Mouse (Mus musculus): ENCODE measurements around the gene Cabp4. TPM values are rescaled to one million over a fixed set of nuclear protein-coding genes. Genes with fewer than 3 reads are reported as not detected.

Gene Cabp4
- polyA plus RNA-seq, 1 experiment = 0.16 TPM

GRCm38 (mm10) chr19:4114551-4114950, 29.3 kb downstream of the Cabp4 start:
- no peak overlapping the region for H3K4me3 ChIP-seq (ENCODE audit: control insufficient read depth, low read depth, low read length)
- no peaks in the 10 kb centered on the region for H3K36me3 ChIP-seq (ENCODE audit: control insufficient read depth, insufficient read depth, low read length)
- TF ChIP-seq POLR2A (IDR thresholded peaks at IDR 0.05; ENCODE audit: control insufficient read depth, low read depth, low read length) (no peak), CTCF (IDR thresholded peaks at IDR 0.05; ENCODE audit: control insufficient read depth, insufficient read depth, insufficient replicate concordance, low read depth, low read length) (no peak)
- no peaks in the 10 kb centered on the region for H3K27me3 ChIP-seq (ENCODE audit: control insufficient read depth, insufficient read depth, low read length)
- H3K27ac ChIP-seq (ENCODE audit: control insufficient read depth, insufficient read depth, low read depth, low read length) = no peak overlapping the region
- no peaks in the 10 kb centered on the region for H3K4me1 ChIP-seq (ENCODE audit: control insufficient read depth, insufficient read depth, low read length)

- H3K4me3 ChIP-seq (ENCODE audit: control insufficient read depth, low read depth, low read length) = no peak overlapping the region
- H3K27me3 ChIP-seq (ENCODE audit: control insufficient read depth, insufficient read depth, low read length) = no peaks in the 10 kb centered on the region
- H3K36me3 ChIP-seq (ENCODE audit: control insufficient read depth, insufficient read depth, low read length) = no peaks in the 10 kb centered on the region
- peak overlapping the region; percentile 22; the same call in 1 of the 2 replicates for H3K27ac ChIP-seq (ENCODE audit: control insufficient read depth, insufficient read depth, low read depth, low read length)
- H3K4me1 ChIP-seq (ENCODE audit: control insufficient read depth, insufficient read depth, low read length) = no peaks in the 10 kb centered on the region
- TF ChIP-seq POLR2A (IDR thresholded peaks at IDR 0.05; ENCODE audit: control insufficient read depth, low read depth, low read length) (no peak), CTCF (IDR thresholded peaks at IDR 0.05; ENCODE audit: control insufficient read depth, insufficient read depth, insufficient replicate concordance, low read depth, low read length) (no peak)
These were observed 30.0 kb downstream of the Cabp4 start for GRCm38 (mm10) chr19:4113806-4114230.

GRCm38 (mm10) chr19:4113186-4113805, 30.5 kb downstream of the Cabp4 start:
- no peak for TF ChIP-seq POLR2A (IDR thresholded peaks at IDR 0.05; ENCODE audit: control insufficient read depth, low read depth, low read length)
- TF ChIP-seq CTCF (IDR thresholded peaks at IDR 0.05; ENCODE audit: control insufficient read depth, insufficient read depth, insufficient replicate concordance, low read depth, low read length) = no peak
- no peaks in the 10 kb centered on the region for H3K36me3 ChIP-seq (ENCODE audit: control insufficient read depth, insufficient read depth, low read length)
- H3K4me3 ChIP-seq (ENCODE audit: control insufficient read depth, low read depth, low read length) = no peak overlapping the region
- H3K27ac ChIP-seq (ENCODE audit: control insufficient read depth, insufficient read depth, low read depth, low read length) = peak overlapping the region; percentile 22; the same call in 1 of the 2 replicates
- H3K4me1 ChIP-seq (ENCODE audit: control insufficient read depth, insufficient read depth, low read length) = no peaks in the 10 kb centered on the region
- H3K27me3 ChIP-seq (ENCODE audit: control insufficient read depth, insufficient read depth, low read length) = no peaks in the 10 kb centered on the region

- no peaks in the 10 kb centered on the region for H3K27me3 ChIP-seq (ENCODE audit: control insufficient read depth, insufficient read depth, low read length)
- H3K36me3 ChIP-seq (ENCODE audit: control insufficient read depth, insufficient read depth, low read length) = no peaks in the 10 kb centered on the region
- no peak overlapping the region for H3K27ac ChIP-seq (ENCODE audit: control insufficient read depth, insufficient read depth, low read depth, low read length)
- H3K4me3 ChIP-seq (ENCODE audit: control insufficient read depth, low read depth, low read length) = no peak overlapping the region
- no peaks in the 10 kb centered on the region for H3K4me1 ChIP-seq (ENCODE audit: control insufficient read depth, insufficient read depth, low read length)
- TF ChIP-seq POLR2A (IDR thresholded peaks at IDR 0.05; ENCODE audit: control insufficient read depth, low read depth, low read length) (no peak), CTCF (IDR thresholded peaks at IDR 0.05; ENCODE audit: control insufficient read depth, insufficient read depth, insufficient replicate concordance, low read depth, low read length) (no peak)
These were observed 31.5 kb downstream of the Cabp4 start for GRCm38 (mm10) chr19:4112063-4112960.

- no peaks in the 10 kb centered on the region for H3K36me3 ChIP-seq (ENCODE audit: control insufficient read depth, insufficient read depth, low read length)
These were observed 35.3 kb downstream of the Cabp4 start for GRCm38 (mm10) chr19:4108535-4108934.

GRCm38 (mm10) chr19:4106654-4107053, 37.2 kb downstream of the Cabp4 start:
- TF ChIP-seq POLR2A (IDR thresholded peaks at IDR 0.05; ENCODE audit: control insufficient read depth, low read depth, low read length) (no peak), CTCF (IDR thresholded peaks at IDR 0.05; ENCODE audit: control insufficient read depth, insufficient read depth, insufficient replicate concordance, low read depth, low read length) (no peak)
- Histone ChIP-seq H3K4me1 (ENCODE audit: control insufficient read depth, insufficient read depth, low read length) (peaks cover 1% of the 10 kb centered on the region; the same call in 1 of the 2 replicates), H3K4me3 (ENCODE audit: control insufficient read depth, low read depth, low read length) (no peak overlapping the region)

More at GRCm38 (mm10) chr19:4108535-4108934, 35.3 kb downstream of the Cabp4 start:
- Histone ChIP-seq H3K27ac (ENCODE audit: control insufficient read depth, insufficient read depth, low read depth, low read length) (no peak overlapping the region), H3K4me1 (ENCODE audit: control insufficient read depth, insufficient read depth, low read length) (no peaks in the 10 kb centered on the region), H3K27me3 (ENCODE audit: control insufficient read depth, insufficient read depth, low read length) (no peaks in the 10 kb centered on the region), H3K4me3 (ENCODE audit: control insufficient read depth, low read depth, low read length) (no peak overlapping the region)
- TF ChIP-seq POLR2A (IDR thresholded peaks at IDR 0.05; ENCODE audit: control insufficient read depth, low read depth, low read length) (no peak), CTCF (IDR thresholded peaks at IDR 0.05; ENCODE audit: control insufficient read depth, insufficient read depth, insufficient replicate concordance, low read depth, low read length) (no peak)

GRCm38 (mm10) chr19:4104675-4105194, 39.1 kb downstream of the Cabp4 start:
- Histone ChIP-seq H3K4me1 (ENCODE audit: control insufficient read depth, insufficient read depth, low read length) (peaks cover 19% of the 10 kb centered on the region), H3K4me3 (ENCODE audit: control insufficient read depth, low read depth, low read length) (no peak overlapping the region), H3K36me3 (ENCODE audit: control insufficient read depth, insufficient read depth, low read length) (no peaks in the 10 kb centered on the region), H3K27me3 (ENCODE audit: control insufficient read depth, insufficient read depth, low read length) (no peaks in the 10 kb centered on the region), H3K27ac (ENCODE audit: control insufficient read depth, insufficient read depth, low read depth, low read length) (no peak overlapping the region)
- no peak for TF ChIP-seq CTCF (IDR thresholded peaks at IDR 0.05; ENCODE audit: control insufficient read depth, insufficient read depth, insufficient replicate concordance, low read depth, low read length)
- no peak for TF ChIP-seq POLR2A (IDR thresholded peaks at IDR 0.05; ENCODE audit: control insufficient read depth, low read depth, low read length)

More at GRCm38 (mm10) chr19:4106654-4107053, 37.2 kb downstream of the Cabp4 start:
- no peaks in the 10 kb centered on the region for H3K27me3 ChIP-seq (ENCODE audit: control insufficient read depth, insufficient read depth, low read length)
- H3K36me3 ChIP-seq (ENCODE audit: control insufficient read depth, insufficient read depth, low read length) = no peaks in the 10 kb centered on the region
- H3K27ac ChIP-seq (ENCODE audit: control insufficient read depth, insufficient read depth, low read depth, low read length) = no peak overlapping the region

Data from testis, adult 2 months (tissue).